Mouse (Mus musculus) ES-Bruce4 (cell line): Measurements from ENCODE around the gene Gabbr1.

Experiments
- CTCF ChIP-seq: IDR thresholded peaks from one replicate; pipeline ENCODE4 v1.8.1; 2011; ENCODE audit warnings: low read depth, low read length
- EP300 ChIP-seq: IDR thresholded peaks from 2 replicates; pipeline ENCODE4 v1.6.1; 2011; ENCODE audit warnings: low read depth, low read length; ENCODE audit not compliant: insufficient read depth
- POLR2A ChIP-seq: IDR thresholded peaks from one replicate; pipeline ENCODE4 v1.8.1; 2011; ENCODE audit warnings: low read length; ENCODE audit not compliant: insufficient read depth

DNA sequence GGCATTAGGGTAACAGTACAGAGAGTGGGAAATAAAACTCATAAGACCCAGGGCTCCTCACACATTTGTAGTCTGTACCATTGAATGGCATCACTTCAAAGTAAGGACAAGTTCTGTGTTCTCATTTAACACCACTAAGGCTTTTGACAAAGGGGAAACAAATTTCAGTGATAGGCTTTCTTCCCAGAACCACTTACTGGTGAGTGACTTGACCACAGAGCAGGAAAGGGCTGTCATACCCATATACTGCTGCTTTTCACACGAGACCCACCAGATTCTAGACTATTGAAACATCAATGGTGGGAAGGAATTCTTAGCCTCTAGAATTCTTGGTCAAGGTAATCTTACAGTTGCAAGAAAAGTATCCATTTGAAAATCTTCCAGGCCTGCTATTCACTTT lies 46.4 kb downstream of the Gabbr1 start:
- TF ChIP-seq CTCF = no peak
- no peak for TF ChIP-seq POLR2A
- TF ChIP-seq EP300 = no peak
